In the genomic region with DNA sequence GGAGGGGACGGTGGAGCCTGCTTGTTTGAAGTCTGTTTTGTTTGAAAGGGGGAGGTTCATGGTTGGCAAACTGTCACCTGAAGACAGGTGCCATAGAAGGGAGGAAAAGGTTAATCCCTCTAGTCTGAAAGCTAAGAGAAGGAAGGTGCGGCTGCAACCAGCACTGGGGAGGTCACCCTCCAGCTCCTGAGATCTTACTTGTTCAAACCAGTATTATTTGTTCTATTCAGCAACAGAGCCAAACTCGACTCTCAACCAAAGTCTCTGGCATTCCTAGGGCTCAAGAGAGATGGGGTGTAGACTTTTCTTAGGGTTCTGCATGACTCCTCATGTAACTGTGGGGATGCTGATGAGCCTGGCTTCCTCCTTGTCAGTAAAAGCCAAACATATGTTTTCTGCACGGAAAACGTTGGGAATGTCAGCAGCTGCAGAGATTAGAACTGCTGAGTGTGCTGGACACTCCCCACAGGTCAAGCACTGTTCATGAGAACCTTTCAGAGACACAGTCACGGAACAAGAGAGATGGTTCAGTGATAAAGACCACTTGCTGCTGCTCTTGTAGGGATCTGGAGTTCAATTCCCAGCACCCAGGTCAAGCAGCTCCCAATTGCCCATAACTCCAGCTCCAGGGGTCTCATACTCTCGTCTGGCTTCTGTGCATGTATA, we compare ENCODE assay signal across 21 mouse cellular contexts. TPM values are rescaled to one million over a fixed set of nuclear protein-coding genes. Genes with fewer than 3 reads are reported as not detected.
DNase-seq lines count a peak whose midpoint lies in the region; ATAC-seq and TF ChIP-seq lines count a peak whose summit lies in the region.
"Had no signal": no experiment of that assay in that cellular context is flagged by ENCODE, and none has a peak within 500 bp of the region (broad histone marks: within the 10 kb centered on the region; RNA-seq: fewer than 3 reads in every experiment).

No protein-coding gene starts in this region.

- no peaks in the 10 kb centered on the region for H3K9me3 ChIP-seq in lung, embryonic 14.5 days (ENCODE audit: low read depth, low read length)
- H3K9me3 ChIP-seq in limb, embryonic 10.5 days (replicated peaks) = no peaks in the 10 kb centered on the region
- no peaks in the 10 kb centered on the region for H3K9me3 ChIP-seq in lung, postnatal 0 days (ENCODE audit: low read length)
- no peaks in the 10 kb centered on the region for H3K9me3 ChIP-seq in stomach, embryonic 15.5 days
- H3K9me3 ChIP-seq: embryonic facial prominence, embryonic 13.5 days; heart, embryonic 12.5 days had no signal

- no peak overlapping the region for H3K4me2 ChIP-seq in lung, embryonic 14.5 days
- H3K4me2 ChIP-seq in lung, postnatal 0 days (replicated peaks; ENCODE audit: low read depth, low read length) = no peak overlapping the region
- no peak overlapping the region for H3K4me2 ChIP-seq in stomach, embryonic 15.5 days
- H3K4me2 ChIP-seq: embryonic facial prominence, embryonic 13.5 days; forebrain, embryonic 13.5 days; heart, embryonic 12.5 days; hindbrain, embryonic 14.5 days had no signal

- no peak for TF ChIP-seq CTCF in lung, embryonic 14.5 days (IDR thresholded peaks at IDR 0.05; ENCODE audit: low read depth)
- TF ChIP-seq CTCF in lung, postnatal 0 days (IDR thresholded peaks at IDR 0.05) = no peak

- peak; percentile 9 for DNase-seq in lung, embryonic 14.5 days
- DNase-seq in lung, postnatal 10 days = no peak
- peak; percentile 16 for DNase-seq in limb, embryonic 10.5 days (ENCODE audit: low spot score)
- DNase-seq in lung, postnatal 0 days (ENCODE audit: low spot score) = peak; percentile 51
- no peak for DNase-seq in c-Kit-positive CD71-positive TER-119-positive erythroid progenitor cells, embryonic 14.5 days (ENCODE audit: low spot score)
- no peak for DNase-seq in heart, adult 8-10 months (ENCODE audit: low spot score)
- DNase-seq: adrenal gland, adult 2 months; adrenal gland, postnatal 36 days; cerebellum, adult 11 months; cerebellum, adult 9-10 months; cerebellum, postnatal 25 days; forebrain, postnatal 0 days; gastrocnemius, postnatal 14 days; heart, adult 2 months had no signal

- TF ChIP-seq EP300 in lung, postnatal 0 days (IDR thresholded peaks at IDR 0.05) = no peak

- no peak overlapping the region for H3K9ac ChIP-seq in lung, embryonic 14.5 days
- no peak overlapping the region for H3K9ac ChIP-seq in lung, postnatal 0 days (replicated peaks; ENCODE audit: low read depth)
- H3K9ac ChIP-seq in stomach, embryonic 15.5 days = no peak overlapping the region
- H3K9ac ChIP-seq: embryonic facial prominence, embryonic 13.5 days; forebrain, embryonic 13.5 days; forebrain, postnatal 0 days; heart, embryonic 12.5 days; hindbrain, embryonic 14.5 days had no signal

- no peaks in the 10 kb centered on the region for H3K27me3 ChIP-seq in lung, embryonic 14.5 days (ENCODE audit: insufficient read depth, low read length)
- H3K27me3 ChIP-seq in limb, embryonic 10.5 days (ENCODE audit: low read depth, poor library complexity, severe bottlenecking) = no peaks in the 10 kb centered on the region
- no peaks in the 10 kb centered on the region for H3K27me3 ChIP-seq in lung, postnatal 0 days (replicated peaks; ENCODE audit: insufficient read depth, low read length)
- H3K27me3 ChIP-seq in stomach, embryonic 15.5 days (replicated peaks) = no peaks in the 10 kb centered on the region
- H3K27me3 ChIP-seq: embryonic facial prominence, embryonic 13.5 days; forebrain, embryonic 13.5 days; heart, embryonic 12.5 days had no signal

- H3K4me1 ChIP-seq in lung, embryonic 14.5 days (ENCODE audit: insufficient read depth) = no peaks in the 10 kb centered on the region
- no peaks in the 10 kb centered on the region for H3K4me1 ChIP-seq in limb, embryonic 10.5 days
- no peaks in the 10 kb centered on the region for H3K4me1 ChIP-seq in lung, postnatal 0 days (ENCODE audit: insufficient read depth, low read depth, low read length)
- no peaks in the 10 kb centered on the region for H3K4me1 ChIP-seq in stomach, embryonic 15.5 days
- H3K4me1 ChIP-seq: embryonic facial prominence, embryonic 13.5 days; forebrain, embryonic 13.5 days; heart, embryonic 12.5 days; hindbrain, embryonic 10.5 days had no signal

- no peak overlapping the region for H3K4me3 ChIP-seq in lung, embryonic 14.5 days (ENCODE audit: low read depth, low read length)
- H3K4me3 ChIP-seq in limb, embryonic 10.5 days = no peak overlapping the region
- no peak overlapping the region for H3K4me3 ChIP-seq in lung, postnatal 0 days (ENCODE audit: low read depth, low read length)
- no peak overlapping the region for H3K4me3 ChIP-seq in stomach, embryonic 15.5 days (replicated peaks)
- H3K4me3 ChIP-seq: embryonic facial prominence, embryonic 13.5 days; forebrain, embryonic 13.5 days; heart, adult 2 months; heart, embryonic 12.5 days; hindbrain, embryonic 10.5 days had no signal

- 23% methylated on average over 7 of the region's 7 CpGs for WGBS in lung, embryonic 14.5 days
- WGBS in limb, embryonic 10.5 days = 81% methylated on average over 7 of the region's 7 CpGs
- WGBS in lung, postnatal 0 days = 22% methylated on average over 7 of the region's 7 CpGs
- 36% methylated on average over 7 of the region's 7 CpGs for WGBS in stomach, embryonic 15.5 days

- no peak overlapping the region for H3K27ac ChIP-seq in lung, embryonic 14.5 days (ENCODE audit: low read depth)
- H3K27ac ChIP-seq in limb, embryonic 10.5 days = no peak overlapping the region
- H3K27ac ChIP-seq in lung, postnatal 0 days (ENCODE audit: low read length) = no peak overlapping the region
- H3K27ac ChIP-seq in stomach, embryonic 15.5 days = peak overlapping the region; percentile 50; the same call in 1 of the 2 replicates
- H3K27ac ChIP-seq: embryonic facial prominence, embryonic 13.5 days; forebrain, embryonic 13.5 days; heart, adult 2 months; hindbrain, embryonic 10.5 days; hindbrain, embryonic 14.5 days had no signal

- peak; percentile 41 for ATAC-seq in lung, embryonic 14.5 days (ENCODE audit: insufficient read depth)
- ATAC-seq in lung, postnatal 0 days = peak; percentile 66
- ATAC-seq in stomach, embryonic 15.5 days (ENCODE audit: insufficient read depth, low FRiP score, low read depth) = peak; percentile 68; the same call in 1 of the 2 replicates
- ATAC-seq: forebrain, embryonic 13.5 days; forebrain, postnatal 0 days had no signal

- H3K36me3 ChIP-seq in lung, embryonic 14.5 days (ENCODE audit: insufficient read depth) = no peaks in the 10 kb centered on the region
- no peaks in the 10 kb centered on the region for H3K36me3 ChIP-seq in limb, embryonic 10.5 days
- H3K36me3 ChIP-seq in lung, postnatal 0 days (ENCODE audit: insufficient read depth, low read length) = no peaks in the 10 kb centered on the region
- H3K36me3 ChIP-seq in stomach, embryonic 15.5 days = no peaks in the 10 kb centered on the region
- H3K36me3 ChIP-seq: embryonic facial prominence, embryonic 13.5 days; heart, embryonic 12.5 days; hindbrain, embryonic 10.5 days had no signal

RNA-seq across cellular contexts. Expression of a gene that starts 27.5 kb away (rescaled TPM):
- polyA plus RNA-seq in lung, embryonic 14.5 days (2014; fragmentation: Nextera tagmentation; extraction: Ambion mirVana) = 9.3 and 12.3 TPM in 2 replicates
- polyA plus RNA-seq in limb, embryonic 10.5 days (2016; fragmentation: Nextera tagmentation; extraction: Ambion mirVana) = not detected in 2 replicates
- 585 and 665 TPM in 2 replicates for polyA plus RNA-seq in lung, postnatal 0 days (2015; fragmentation: Nextera tagmentation; extraction: Ambion mirVana)
- 57.7 and 91.6 TPM in 2 replicates for polyA plus RNA-seq in stomach, embryonic 15.5 days (2015; fragmentation: Nextera tagmentation; extraction: Ambion mirVana)
- 1 to 10 TPM in 2 of 4 experiments, under 1 TPM in 2; 0.60 to 6.6 (median 1.4) TPM for total RNA-seq in heart, adult 8-10 months (2022)
- total RNA-seq: CH12.LX; forebrain, postnatal 0 days had no signal
- polyA plus RNA-seq: forebrain, embryonic 13.5 days; heart, embryonic 12.5 days; hindbrain, embryonic 10.5 days; hindbrain, embryonic 14.5 days had no signal

Comparison
In these comparisons a context has a peak if more than half of its experiments do, and no peak if none do; other contexts are left out.
1. DNase-seq: peak in lung, embryonic 14.5 days (single experiment), limb, embryonic 10.5 days (single experiment) and lung, postnatal 0 days (single experiment); none in lung, postnatal 10 days (single experiment), c-Kit-positive CD71-positive TER-119-positive erythroid progenitor cells, embryonic 14.5 days (single experiment) and heart, adult 8-10 months (single experiment).
2. RNA of a gene that starts 27.5 kb away (polyA plus RNA-seq): 585 to 665 TPM in lung, postnatal 0 days, 57.7 to 91.6 TPM in stomach, embryonic 15.5 days and 9.3 to 12.3 TPM in lung, embryonic 14.5 days; not detected in limb, embryonic 10.5 days; every median in the first group is over 10 times any median in the second.
3. Peak in every context shown above with its lines, with median percentiles within 50 percentile points of each other: ATAC-seq.